Mouse (Mus musculus) brain, embryonic 18.5 days (tissue): Measurements from ENCODE around the gene Ano4.

Experiments
- DNase-seq: peaks from one replicate; pipeline ENCODE4 v3.0.0-alpha.2; 2012; ENCODE audit warnings: low read depth, low spot score

Ano4 gene

GRCm38 (mm10) chr10:89344491-89345195 lies at the start of gene Ano4:
Gene Ano4 (minus strand): TSS chr10:89344762.
- DNase-seq = no peak

GRCm38 (mm10) chr10:89392687-89393086 lies 48.1 kb upstream of the Ano4 start:
- no peak for DNase-seq

- DNase-seq = peak; percentile 43
Measured at GRCm38 (mm10) chr10:89391571-89392163, 47.1 kb upstream of the Ano4 start.

- DNase-seq = no peak
Measured at GRCm38 (mm10) chr10:89386461-89386860, 41.9 kb upstream of the Ano4 start.

GRCm38 (mm10) chr10:89383462-89383861 lies 38.9 kb upstream of the Ano4 start:
- no peak for DNase-seq

- DNase-seq = no peak
Measured at GRCm38 (mm10) chr10:89377750-89378149, 33.2 kb upstream of the Ano4 start.

- DNase-seq = no peak
Measured at GRCm38 (mm10) chr10:89370051-89370450, 25.5 kb upstream of the Ano4 start.

- DNase-seq = no peak
Measured at GRCm38 (mm10) chr10:89358933-89359332, 14.4 kb upstream of the Ano4 start.

GRCm38 (mm10) chr10:89354639-89355038 lies 10.1 kb upstream of the Ano4 start:
- DNase-seq = no peak

- DNase-seq = no peak
Measured at GRCm38 (mm10) chr10:89351416-89351815, 6.9 kb upstream of the Ano4 start.

GRCm38 (mm10) chr10:89345606-89346005 lies 1.0 kb upstream of the Ano4 start:
- DNase-seq = no peak

- no peak for DNase-seq
Measured at GRCm38 (mm10) chr10:89345196-89345533, 603 bp upstream of the Ano4 start.

- no peak for DNase-seq
Measured at GRCm38 (mm10) chr10:89344132-89344490, 451 bp downstream of the Ano4 start.

GRCm38 (mm10) chr10:89343716-89344115 lies 846 bp downstream of the Ano4 start:
- no peak for DNase-seq

- DNase-seq = no peak
Measured at GRCm38 (mm10) chr10:89330261-89330660, 14.3 kb downstream of the Ano4 start.

- no peak for DNase-seq
Measured at GRCm38 (mm10) chr10:89329806-89330205, 14.8 kb downstream of the Ano4 start.

GRCm38 (mm10) chr10:89328876-89329275 lies 15.7 kb downstream of the Ano4 start:
- DNase-seq = no peak

- peak; percentile 64 for DNase-seq
Measured at GRCm38 (mm10) chr10:89327004-89327511, 17.5 kb downstream of the Ano4 start.

GRCm38 (mm10) chr10:89326383-89326782 lies 18.2 kb downstream of the Ano4 start:
- DNase-seq = no peak

- DNase-seq = no peak
Measured at GRCm38 (mm10) chr10:89307566-89307965, 37.0 kb downstream of the Ano4 start.

- DNase-seq = no peak
Measured at GRCm38 (mm10) chr10:89300346-89300745, 44.2 kb downstream of the Ano4 start.

GRCm38 (mm10) chr10:89292784-89293183 lies 51.8 kb downstream of the Ano4 start:
- no peak for DNase-seq

- no peak for DNase-seq
Measured at GRCm38 (mm10) chr10:89290698-89291097, 53.9 kb downstream of the Ano4 start.
